Mouse (Mus musculus) small intestine, adult 2 months (tissue): ENCODE measurements around the gene Aspa. TPM values are rescaled to one million over a fixed set of nuclear protein-coding genes. Genes with fewer than 3 reads are reported as not detected.

Source experiments
- H3K27ac ChIP-seq: fragments of 200-500 bp; 2 replicates; pipeline ENCODE4 v1.5.1; 2012; ENCODE audit warnings: low read depth, low read length, control low read depth, inconsistent platforms; ENCODE audit not compliant: insufficient read depth
- H3K27me3 ChIP-seq: fragments of 200-500 bp; 2 replicates; pipeline ENCODE4 v1.6.1; 2012; ENCODE audit warnings: mild to moderate bottlenecking, moderate library complexity, low read length, inconsistent platforms; ENCODE audit not compliant: control insufficient read depth, insufficient read depth
- H3K36me3 ChIP-seq: fragments of 200-500 bp; 2 replicates; pipeline ENCODE4 v1.6.1; 2012; ENCODE audit warnings: mild to moderate bottlenecking, low read length, control low read depth, inconsistent platforms; ENCODE audit not compliant: control insufficient read depth, insufficient read depth
- H3K4me1 ChIP-seq: fragments of 200-500 bp; 2 replicates; pipeline ENCODE4 v1.6.1; 2012; ENCODE audit warnings: low read length, inconsistent platforms, mixed read lengths; ENCODE audit not compliant: control insufficient read depth, insufficient read depth, insufficient read length
- H3K4me3 ChIP-seq: fragments of 200-500 bp; 2 replicates; pipeline ENCODE4 v1.5.1; 2012; ENCODE audit warnings: low read depth, mild to moderate bottlenecking, control low read depth, inconsistent platforms, low read length, moderate library complexity
- CTCF ChIP-seq: fragments of 200-500 bp; IDR thresholded peaks from 2 replicates; pipeline ENCODE4 v1.5.1; 2012; ENCODE audit warnings: low read depth, mild to moderate bottlenecking, control low read depth, inconsistent platforms, low read length, moderate library complexity, mixed read lengths; ENCODE audit not compliant: insufficient replicate concordance, insufficient read length; ENCODE audit errors: extremely low read depth
- POLR2A ChIP-seq: fragments of 200-500 bp; IDR thresholded peaks from 2 replicates; pipeline ENCODE4 v1.6.1; 2012; ENCODE audit warnings: low read depth, mild to moderate bottlenecking, control low read depth, inconsistent platforms, low read length, moderate library complexity
- whole genome bisulfite sequencing: fragments of 180-500 bp; shearing (Covaris S2); methylation state at CpG from one replicate; pipeline ENCODE4 v1.1.7; 2018; 5-methylcytosine and 5-hydroxymethylcytosine counted together
- polyA plus RNA-seq: library from polyadenylated mRNA; depleted of rRNA; stranded (reverse); fragments of >200 nt; gene quantifications from 2 replicates; pipeline ENCODE4 v1.2.3, GENCODE M21; 2012; rRNA removed

The Aspa gene
- polyA plus RNA-seq, result 1.4 and 9.3 TPM in 2 replicates

DNA sequence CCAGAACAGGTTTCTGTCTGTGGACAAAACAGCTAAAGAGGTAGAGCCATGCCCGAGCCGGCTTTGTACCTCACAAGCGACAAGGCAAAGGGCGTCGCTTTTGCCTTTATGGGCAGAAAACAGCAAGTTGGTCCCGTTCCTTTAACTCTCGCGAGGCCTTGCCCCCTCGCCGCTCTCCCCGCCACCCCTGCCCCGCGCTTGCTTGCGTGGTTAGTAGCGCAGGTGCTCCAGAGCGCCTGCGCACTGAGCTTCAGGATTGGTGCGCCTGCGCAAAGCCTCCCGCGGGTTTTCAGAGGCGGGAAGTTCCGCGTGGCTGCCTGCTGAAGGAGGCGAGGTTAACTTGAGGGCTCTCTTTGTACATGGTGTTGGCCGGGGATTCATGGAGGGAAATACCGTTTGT is at the start of gene Aspa, which contains the start of the genes Gm49340 and Spata22:
Gene Aspa (minus strand): TSS at position 155 of the 400 bp plus-strand sequence.
Gene Gm49340 (plus strand): TSS at position 300 of the 400 bp plus-strand sequence.
Gene Spata22 (plus strand): TSS at position 300 of the 400 bp plus-strand sequence.
- no peak within 1 kb of the TSS for H3K4me3 ChIP-seq
- H3K27ac ChIP-seq, result no peak within 1 kb of the TSS
- no peaks in the 10 kb centered on the region for H3K36me3 ChIP-seq
- H3K4me1 ChIP-seq, result peaks cover 5% of the 10 kb centered on the region; the same call in 1 of the 2 replicates
- no peaks in the 10 kb centered on the region for H3K27me3 ChIP-seq
- 85% methylated on average over 27 of the region's 27 CpGs for WGBS
- no peak for TF ChIP-seq CTCF
- TF ChIP-seq POLR2A, result no peak

DNA sequence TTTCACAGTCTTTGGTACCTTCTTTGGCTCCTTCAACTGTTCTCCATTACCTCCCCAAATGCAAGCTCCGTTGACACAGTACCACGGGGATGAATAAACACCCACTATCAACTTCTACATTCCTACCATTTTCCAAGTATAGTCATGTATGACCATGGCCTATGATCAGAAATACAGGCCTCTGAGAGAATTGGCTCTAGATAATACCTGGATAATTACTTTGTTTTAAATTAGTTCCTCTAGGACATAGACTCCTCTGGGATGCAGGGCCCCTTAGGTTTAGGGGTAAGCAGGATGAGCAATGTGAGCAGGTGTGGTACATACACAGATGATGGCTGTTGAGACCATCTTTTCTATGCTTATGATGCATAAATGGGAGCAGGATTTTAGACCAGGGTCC is 41.5 kb upstream of the Aspa start, which contains the start of gene Olfr376:
Gene Olfr376 (plus strand): TSS at position 301 of the 400 bp plus-strand sequence.
- Histone ChIP-seq H3K27ac (no peak within 1 kb of the TSS), H3K36me3 (no peaks in the 10 kb centered on the region), H3K27me3 (no peaks in the 10 kb centered on the region), H3K4me1 (no peaks in the 10 kb centered on the region), H3K4me3 (no peak within 1 kb of the TSS)
- TF ChIP-seq CTCF, result no peak
- TF ChIP-seq POLR2A, result no peak
- 83% methylated on average over 2 of the region's 2 CpGs for WGBS

DNA sequence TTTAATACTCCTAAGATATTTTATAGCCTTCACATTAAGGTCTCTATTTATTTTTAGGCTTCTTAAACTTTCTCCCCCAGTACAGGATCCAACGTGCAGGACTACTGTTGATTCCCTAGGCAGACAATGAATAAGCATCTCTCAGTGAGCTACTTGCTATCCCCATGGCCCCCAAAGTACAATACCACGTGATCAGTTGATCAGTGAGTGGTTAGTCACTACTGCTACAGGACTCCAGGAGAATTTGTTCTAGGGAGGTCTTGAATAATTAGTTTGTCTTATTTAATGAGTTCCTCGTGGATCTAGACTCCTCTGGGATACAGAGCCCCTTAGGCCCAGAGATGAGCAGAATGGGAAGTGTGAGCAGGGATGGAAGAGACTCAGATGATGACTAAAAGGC is 21.1 kb upstream of the Aspa start, which contains the start of gene Olfr20:
Gene Olfr20 (plus strand): TSS at position 301 of the 400 bp plus-strand sequence.
- no peaks in the 10 kb centered on the region for H3K27me3 ChIP-seq
- 45% methylated on average over 3 of the region's 3 CpGs for WGBS
- H3K4me1 ChIP-seq, result no peaks in the 10 kb centered on the region
- no peak for TF ChIP-seq POLR2A
- TF ChIP-seq CTCF, result no peak
- H3K4me3 ChIP-seq, result no peak within 1 kb of the TSS
- H3K27ac ChIP-seq, result no peak within 1 kb of the TSS
- H3K36me3 ChIP-seq, result no peaks in the 10 kb centered on the region

- Histone ChIP-seq H3K36me3 (no peaks in the 10 kb centered on the region), H3K27ac (peak overlapping the region; percentile 85), H3K4me3 (no peak overlapping the region), H3K27me3 (no peaks in the 10 kb centered on the region), H3K4me1 (no peaks in the 10 kb centered on the region; the same call in 1 of the 2 replicates)
- 46% methylated on average over 4 of the region's 4 CpGs for WGBS
- TF ChIP-seq POLR2A (no peak), CTCF (no peak)
Observed at GRCm38 (mm10) chr11:73336919-73337318, 7.5 kb upstream of the Aspa start.

GRCm38 (mm10) chr11:73333357-73333756 is 4.0 kb upstream of the Aspa start:
- Histone ChIP-seq H3K4me3 (no peak overlapping the region), H3K4me1 (no peaks in the 10 kb centered on the region; the same call in 1 of the 2 replicates), H3K27me3 (no peaks in the 10 kb centered on the region), H3K36me3 (no peaks in the 10 kb centered on the region), H3K27ac (no peak overlapping the region)
- TF ChIP-seq CTCF (no peak), POLR2A (no peak)
- 72% methylated on average over 2 of the region's 2 CpGs for WGBS

- no peak overlapping the region for H3K4me3 ChIP-seq
- H3K27ac ChIP-seq, result peak overlapping the region; percentile 69; the same call in 1 of the 2 replicates
- peaks cover 5% of the 10 kb centered on the region; the same call in 1 of the 2 replicates for H3K4me1 ChIP-seq
- H3K36me3 ChIP-seq, result no peaks in the 10 kb centered on the region
- WGBS, result 56% methylated on average over 4 of the region's 4 CpGs
- no peaks in the 10 kb centered on the region for H3K27me3 ChIP-seq
- TF ChIP-seq POLR2A, result no peak
- TF ChIP-seq CTCF, result no peak
Observed at GRCm38 (mm10) chr11:73327361-73327760, 2.0 kb downstream of the Aspa start.

GRCm38 (mm10) chr11:73326485-73326886 is 2.9 kb downstream of the Aspa start:
- TF ChIP-seq CTCF (no peak), POLR2A (no peak)
- WGBS, result 6% methylated on average over 12 of the region's 12 CpGs
- no peak overlapping the region for H3K4me3 ChIP-seq
- H3K4me1 ChIP-seq, result peaks cover 5% of the 10 kb centered on the region; the same call in 1 of the 2 replicates
- H3K27ac ChIP-seq, result peak overlapping the region; percentile 69
- H3K36me3 ChIP-seq, result peaks cover under 1% of the 10 kb centered on the region; the same call in 1 of the 2 replicates
- no peaks in the 10 kb centered on the region for H3K27me3 ChIP-seq
